In genomic region chr13:17297462-17298005, GRCm38 (mm10) we compare ENCODE assay signal across 22 mouse cellular contexts.
DNase-seq lines count a peak whose midpoint lies in the region; ATAC-seq lines count a peak whose summit lies in the region.
"Had no signal": no experiment of that assay in that cellular context is flagged by ENCODE, and none has a peak within 500 bp of the region (broad histone marks: within the 10 kb centered on the region; RNA-seq: fewer than 3 reads in every experiment).

No protein-coding gene starts in this region.

- H3K9me3 ChIP-seq in forebrain, embryonic 10.5 days: no peaks in the 10 kb centered on the region
- no peaks in the 10 kb centered on the region for H3K9me3 ChIP-seq in forebrain, embryonic 11.5 days (ENCODE audit: control insufficient read depth, low read length)
- H3K9me3 ChIP-seq in lung, embryonic 16.5 days (ENCODE audit: control insufficient read depth, low read length): no peaks in the 10 kb centered on the region
- H3K9me3 ChIP-seq in forebrain, embryonic 15.5 days: no peaks in the 10 kb centered on the region
- no peaks in the 10 kb centered on the region for H3K9me3 ChIP-seq in hindbrain, embryonic 11.5 days (ENCODE audit: control insufficient read depth, low read length)
- H3K9me3 ChIP-seq: embryonic facial prominence, embryonic 15.5 days; heart, embryonic 10.5 days; intestine, embryonic 15.5 days; neural tube, embryonic 12.5 days had no signal

- DNase-seq in forebrain, embryonic 10.5 days (ENCODE audit: extremely low spot score, low spot score): no peak
- no peak for DNase-seq in forebrain, embryonic 11.5 days (ENCODE audit: low spot score)
- DNase-seq in lung, postnatal 36 days: no peak
- peak; percentile 5 for DNase-seq in telencephalon, adult 2 months (ENCODE audit: low read depth, low spot score)
- DNase-seq in hindbrain, embryonic 11.5 days (ENCODE audit: low spot score): no peak
- no peak for DNase-seq in left cerebral cortex, adult 11 months (ENCODE audit: low spot score)
- DNase-seq: adrenal gland, postnatal 14 days; cerebellum, adult 11 months; cerebellum, postnatal 25 days; kidney, adult 8-10 months; kidney, postnatal 10 days; retina, postnatal 1 day; right cerebral cortex, postnatal 25 days; thymus, postnatal 14 days had no signal

- 0 out of 2 replicates have a peak overlapping the region, but pooled peaks have one; percentile 35 for H3K27ac ChIP-seq in forebrain, embryonic 10.5 days
- H3K27ac ChIP-seq in forebrain, embryonic 11.5 days (ENCODE audit: low read depth, low read length): no peak overlapping the region
- H3K27ac ChIP-seq in lung, embryonic 16.5 days (ENCODE audit: low read length): no peak overlapping the region
- H3K27ac ChIP-seq in forebrain, embryonic 15.5 days (replicated peaks): no peak overlapping the region
- H3K27ac ChIP-seq in hindbrain, embryonic 11.5 days (ENCODE audit: low read depth, low read length): no peak overlapping the region
- H3K27ac ChIP-seq: heart, embryonic 10.5 days; intestine, embryonic 15.5 days; neural tube, embryonic 12.5 days had no signal

- no peak overlapping the region for H3K4me3 ChIP-seq in forebrain, embryonic 10.5 days
- H3K4me3 ChIP-seq in forebrain, embryonic 11.5 days (ENCODE audit: low read depth, low read length): no peak overlapping the region
- H3K4me3 ChIP-seq in lung, embryonic 16.5 days (ENCODE audit: low read length): no peak overlapping the region
- no peak overlapping the region for H3K4me3 ChIP-seq in forebrain, embryonic 15.5 days
- no peak overlapping the region for H3K4me3 ChIP-seq in hindbrain, embryonic 11.5 days (ENCODE audit: low read depth, low read length)
- H3K4me3 ChIP-seq: embryonic facial prominence, embryonic 15.5 days; heart, embryonic 10.5 days; intestine, embryonic 15.5 days; neural tube, embryonic 12.5 days had no signal

- peaks cover 19% of the 10 kb centered on the region for H3K4me1 ChIP-seq in forebrain, embryonic 10.5 days
- H3K4me1 ChIP-seq in forebrain, embryonic 11.5 days (replicated peaks; ENCODE audit: control insufficient read depth, insufficient read depth, low read length): no peaks in the 10 kb centered on the region
- H3K4me1 ChIP-seq in lung, embryonic 16.5 days (replicated peaks; ENCODE audit: control insufficient read depth, insufficient read depth, low read length): no peaks in the 10 kb centered on the region; the same call in 1 of the 2 replicates
- no peaks in the 10 kb centered on the region for H3K4me1 ChIP-seq in forebrain, embryonic 15.5 days
- no peaks in the 10 kb centered on the region for H3K4me1 ChIP-seq in hindbrain, embryonic 11.5 days (replicated peaks; ENCODE audit: control insufficient read depth, insufficient read depth, low read length)
- H3K4me1 ChIP-seq: intestine, embryonic 15.5 days; neural tube, embryonic 12.5 days had no signal

- WGBS in forebrain, embryonic 10.5 days: 79% methylated on average over 1 of the region's 1 CpGs
- 67% methylated on average over 1 of the region's 1 CpGs for WGBS in forebrain, embryonic 11.5 days
- 33% methylated on average over 1 of the region's 1 CpGs for WGBS in lung, embryonic 16.5 days
- WGBS in forebrain, embryonic 15.5 days: 72% methylated on average over 1 of the region's 1 CpGs
- 62% methylated on average over 1 of the region's 1 CpGs for WGBS in hindbrain, embryonic 11.5 days

- H3K9ac ChIP-seq in forebrain, embryonic 11.5 days (ENCODE audit: low read length): no peak overlapping the region
- no peak overlapping the region for H3K9ac ChIP-seq in lung, embryonic 16.5 days (ENCODE audit: low read length)
- H3K9ac ChIP-seq in forebrain, embryonic 15.5 days (replicated peaks): no peak overlapping the region
- H3K9ac ChIP-seq in hindbrain, embryonic 11.5 days (ENCODE audit: low read depth, low read length): no peak overlapping the region
- H3K9ac ChIP-seq: embryonic facial prominence, embryonic 15.5 days; intestine, embryonic 15.5 days; neural tube, embryonic 12.5 days had no signal

- H3K27me3 ChIP-seq in forebrain, embryonic 10.5 days (ENCODE audit: poor library complexity, severe bottlenecking): no peaks in the 10 kb centered on the region
- no peaks in the 10 kb centered on the region for H3K27me3 ChIP-seq in forebrain, embryonic 11.5 days (ENCODE audit: control insufficient read depth, insufficient read depth, low read length)
- no peaks in the 10 kb centered on the region for H3K27me3 ChIP-seq in lung, embryonic 16.5 days (ENCODE audit: control insufficient read depth, insufficient read depth, low read depth, low read length)
- no peaks in the 10 kb centered on the region for H3K27me3 ChIP-seq in forebrain, embryonic 15.5 days
- no peaks in the 10 kb centered on the region for H3K27me3 ChIP-seq in hindbrain, embryonic 11.5 days (ENCODE audit: control insufficient read depth, insufficient read depth, low read length)
- H3K27me3 ChIP-seq: embryonic facial prominence, embryonic 15.5 days; intestine, embryonic 15.5 days; neural tube, embryonic 12.5 days had no signal

- no peak for ATAC-seq in forebrain, embryonic 11.5 days (replicated peaks; ENCODE audit: low FRiP score)
- ATAC-seq in lung, embryonic 16.5 days (ENCODE audit: low read depth): peak; percentile 51; the same call in 1 of the 2 replicates
- ATAC-seq in forebrain, embryonic 15.5 days (replicated peaks): peak; percentile 43
- no peak for ATAC-seq in hindbrain, embryonic 11.5 days (ENCODE audit: low FRiP score)
- ATAC-seq: CD4-positive, CD25-positive, alpha-beta regulatory T cell, adult 4 months; hindbrain, embryonic 16.5 days; intestine, embryonic 15.5 days had no signal

- H3K4me2 ChIP-seq in forebrain, embryonic 11.5 days (ENCODE audit: low read depth, low read length, severe bottlenecking): no peak overlapping the region
- no peak overlapping the region for H3K4me2 ChIP-seq in lung, embryonic 16.5 days (ENCODE audit: low read depth, low read length)
- H3K4me2 ChIP-seq in forebrain, embryonic 15.5 days (replicated peaks): no peak overlapping the region
- no peak overlapping the region for H3K4me2 ChIP-seq in hindbrain, embryonic 11.5 days (replicated peaks; ENCODE audit: low read depth, low read length)
- H3K4me2 ChIP-seq: embryonic facial prominence, embryonic 15.5 days; intestine, embryonic 15.5 days; neural tube, embryonic 12.5 days had no signal

- H3K36me3 ChIP-seq in forebrain, embryonic 10.5 days (replicated peaks): no peaks in the 10 kb centered on the region
- H3K36me3 ChIP-seq in forebrain, embryonic 11.5 days (ENCODE audit: control insufficient read depth, insufficient read depth, low read length): no peaks in the 10 kb centered on the region
- no peaks in the 10 kb centered on the region for H3K36me3 ChIP-seq in lung, embryonic 16.5 days (ENCODE audit: control insufficient read depth, insufficient read depth, low read length)
- H3K36me3 ChIP-seq in forebrain, embryonic 15.5 days: no peaks in the 10 kb centered on the region
- no peaks in the 10 kb centered on the region for H3K36me3 ChIP-seq in hindbrain, embryonic 11.5 days (ENCODE audit: control insufficient read depth, insufficient read depth, low read length)
- H3K36me3 ChIP-seq: embryonic facial prominence, embryonic 15.5 days; heart, embryonic 10.5 days; intestine, embryonic 15.5 days; neural tube, embryonic 12.5 days had no signal

Comparison
In these comparisons a context has a peak if more than half of its experiments do, and no peak if none do; other contexts are left out.
1. ATAC-seq: peak in lung, embryonic 16.5 days (single experiment) and forebrain, embryonic 15.5 days (single experiment); none in forebrain, embryonic 11.5 days (single experiment) and hindbrain, embryonic 11.5 days (single experiment).